Mouse (Mus musculus): ENCODE measurements around the gene Adamtsl2. TPM values are rescaled to one million over a fixed set of nuclear protein-coding genes. Genes with fewer than 3 reads are reported as not detected.

The Adamtsl2 gene
- total RNA-seq, 2 experiments from 2014 or later: 27.9 to 36.3 TPM

DNA sequence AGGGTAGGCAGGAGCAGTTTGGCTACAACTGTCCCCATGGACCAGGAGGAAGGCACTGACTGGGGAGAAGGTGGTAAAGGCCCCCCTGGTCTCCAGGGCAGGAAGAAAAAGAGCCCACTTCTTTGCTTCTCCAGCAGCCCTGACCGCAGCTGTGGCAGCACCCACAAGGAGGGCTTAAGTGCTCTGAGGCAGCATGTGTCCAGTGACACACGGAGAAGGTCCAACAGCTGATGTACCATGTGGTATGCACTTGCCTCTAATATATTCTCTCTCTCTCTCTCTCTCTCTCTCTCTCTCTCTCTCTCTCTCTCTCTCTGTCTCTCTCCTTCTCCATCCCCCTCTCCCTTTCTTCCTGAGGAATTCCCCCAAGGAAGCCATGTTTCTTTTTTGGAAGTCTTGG, 7.2 kb upstream of the Adamtsl2 start, which contains the start of gene Mymk:
Gene Mymk (minus strand): TSS at position 202 of the 400 bp plus-strand sequence.
- DNase-seq: no peak
- intact Hi-C loops (cut with DNase I): no loop called here

DNA sequence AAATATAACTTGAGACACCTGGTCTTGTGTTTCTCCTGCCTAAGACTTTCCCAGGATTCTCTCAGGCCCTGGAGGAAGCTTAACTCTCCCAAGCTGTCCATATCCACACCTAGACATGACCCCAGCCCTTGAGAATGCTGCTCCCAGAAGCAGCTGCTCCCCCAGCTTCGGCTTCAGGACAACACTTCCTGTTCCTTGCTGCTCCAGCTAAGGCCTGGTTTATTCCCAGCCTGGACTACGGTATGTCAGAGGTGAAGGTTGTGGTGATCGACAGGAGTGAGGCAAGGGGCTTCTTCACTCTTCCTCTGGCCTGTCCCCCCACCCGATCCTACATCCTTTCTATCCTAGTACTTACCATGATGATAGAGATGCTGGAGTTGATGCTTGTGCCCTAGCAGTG, 5.8 kb upstream of the Adamtsl2 start:
- intact Hi-C loops (cut with DNase I): no loop called here
- no peak for DNase-seq

DNA sequence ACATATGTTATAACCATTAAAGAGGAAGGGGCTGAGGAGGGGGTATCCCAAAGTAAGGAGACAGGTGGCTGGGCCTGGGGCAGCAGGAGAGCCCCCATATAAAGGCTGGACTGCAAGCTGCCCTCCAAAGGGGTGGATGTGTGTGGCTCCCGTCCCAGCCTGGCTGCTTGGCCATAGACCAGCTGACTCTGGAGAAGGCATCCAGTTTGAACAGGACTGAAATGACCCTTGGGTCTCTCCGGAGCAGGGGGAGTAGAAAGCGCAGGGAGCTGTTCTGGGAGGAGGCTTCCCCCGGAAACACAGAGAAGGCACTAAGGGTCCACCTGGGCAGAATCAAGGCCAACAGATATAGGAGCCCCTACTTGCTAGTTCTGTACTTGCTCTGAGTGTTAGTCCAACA, 4.4 kb upstream of the Adamtsl2 start:
- peak; percentile 68 to 82 for DNase-seq
- intact Hi-C loops (cut with DNase I): loop anchor here (5.0 kb wide), 1 partner anchor 33 kb away; no protein-coding TSS in a partner anchor

DNA sequence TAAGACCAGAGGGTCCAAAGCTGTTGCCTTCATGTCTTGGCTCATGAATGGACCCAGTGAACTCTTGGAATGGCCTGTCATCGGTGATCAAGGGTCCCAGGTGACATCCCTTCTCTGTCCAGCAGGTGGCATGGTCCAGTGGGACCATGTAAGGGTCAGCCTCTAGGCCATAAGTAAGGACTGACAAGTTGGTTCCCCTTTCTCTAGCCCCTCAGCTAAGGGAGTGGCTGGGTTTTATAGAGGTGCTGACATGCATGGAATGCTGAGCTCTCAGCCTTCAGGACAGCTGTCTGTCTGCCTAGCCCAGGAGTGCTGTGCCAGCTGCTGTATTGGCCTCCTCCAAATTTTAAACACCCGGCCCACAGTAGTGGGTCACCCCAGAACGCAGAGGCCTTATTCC, 3.7 kb upstream of the Adamtsl2 start:
- peak; percentile 56 to 74 for DNase-seq
- intact Hi-C loops (cut with DNase I): loop anchor here (5.0 kb wide), 1 partner anchor 33 kb away; no protein-coding TSS in a partner anchor

DNA sequence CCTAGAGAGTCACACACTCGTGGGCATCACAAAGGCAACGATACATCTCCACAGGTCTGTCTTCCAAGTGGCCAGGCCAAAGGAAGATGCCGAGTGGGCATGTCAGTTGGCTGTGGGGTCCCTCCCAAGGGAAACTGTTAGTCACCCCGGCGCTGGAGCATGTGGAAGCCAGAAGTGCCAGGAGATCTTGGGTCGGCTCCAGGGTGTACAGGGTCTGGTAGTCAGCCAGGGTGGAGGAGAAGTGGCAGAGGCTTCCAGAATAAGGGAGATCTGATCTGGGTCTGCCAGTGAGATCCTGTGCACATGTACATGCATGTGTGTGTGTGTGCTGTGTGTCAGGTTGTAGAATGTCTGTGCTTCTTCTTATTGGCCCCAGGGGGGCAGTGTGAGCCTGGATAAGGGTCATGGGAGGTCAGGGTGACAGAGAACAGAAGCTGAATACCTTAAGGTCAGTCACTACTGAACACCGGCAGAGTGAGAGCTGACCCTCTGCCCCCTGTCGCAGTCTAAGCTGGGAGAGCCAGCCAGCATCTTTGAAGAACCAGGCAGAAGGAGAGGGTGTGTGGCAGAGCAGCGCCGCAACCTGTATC, 1.4 kb upstream of the Adamtsl2 start:
- intact Hi-C loops (cut with DNase I): loop anchor here (2.0 to 5.0 kb wide), 3 partner anchors 35 to 159 kb away; no protein-coding TSS in a partner anchor
- peak; percentile 47 to 62 for DNase-seq

DNA sequence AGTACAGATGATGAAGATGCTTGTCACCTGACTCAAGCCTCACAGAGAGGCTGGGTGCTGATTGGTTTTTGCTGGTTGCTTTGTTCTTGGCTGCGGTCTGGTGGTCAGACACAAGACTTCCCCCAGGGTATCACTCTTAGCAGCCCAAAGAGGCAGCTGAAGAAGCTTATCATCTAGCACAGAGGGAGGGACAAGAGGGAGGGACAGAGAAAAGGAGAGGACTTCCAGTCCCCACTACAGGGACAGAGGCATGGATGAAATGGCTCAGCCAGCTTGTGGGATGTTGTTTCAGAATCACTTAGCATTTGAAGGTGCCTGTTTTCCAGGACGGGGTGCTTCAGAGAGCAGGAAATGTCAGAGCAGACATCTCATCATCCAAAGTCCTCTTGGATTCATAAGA, 867 bp upstream of the Adamtsl2 start:
- DNase-seq: peak in 1 of 2 experiments; percentile 36
- intact Hi-C loops (cut with DNase I): loop anchor here (2.0 to 5.0 kb wide), 3 partner anchors 36 to 158 kb away; no protein-coding TSS in a partner anchor

DNA sequence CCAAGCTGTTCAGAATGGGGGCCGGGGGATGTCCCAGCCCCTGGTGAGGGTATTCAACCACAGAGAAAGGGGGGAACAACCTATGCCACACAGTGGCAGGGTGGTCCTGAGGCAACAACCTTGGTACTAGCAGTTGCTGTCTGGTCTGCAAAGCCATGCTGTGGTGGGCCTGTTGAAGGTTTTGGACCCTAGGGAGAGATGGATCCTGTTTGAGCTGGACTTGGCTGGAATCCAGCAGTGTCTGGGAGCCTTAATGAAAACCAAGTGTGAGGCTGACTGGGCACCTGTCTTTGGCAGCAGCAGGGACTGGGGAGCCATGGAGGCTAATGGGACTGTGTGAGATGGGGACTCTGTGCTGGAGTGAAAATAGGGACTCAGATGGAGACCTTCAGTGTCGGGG, 470 bp downstream of the Adamtsl2 start:
- DNase-seq: peak; percentile 52 to 59
- intact Hi-C loops (cut with DNase I): loop anchor here (2.0 to 5.0 kb wide), 3 partner anchors 37 to 157 kb away; no protein-coding TSS in a partner anchor

DNA sequence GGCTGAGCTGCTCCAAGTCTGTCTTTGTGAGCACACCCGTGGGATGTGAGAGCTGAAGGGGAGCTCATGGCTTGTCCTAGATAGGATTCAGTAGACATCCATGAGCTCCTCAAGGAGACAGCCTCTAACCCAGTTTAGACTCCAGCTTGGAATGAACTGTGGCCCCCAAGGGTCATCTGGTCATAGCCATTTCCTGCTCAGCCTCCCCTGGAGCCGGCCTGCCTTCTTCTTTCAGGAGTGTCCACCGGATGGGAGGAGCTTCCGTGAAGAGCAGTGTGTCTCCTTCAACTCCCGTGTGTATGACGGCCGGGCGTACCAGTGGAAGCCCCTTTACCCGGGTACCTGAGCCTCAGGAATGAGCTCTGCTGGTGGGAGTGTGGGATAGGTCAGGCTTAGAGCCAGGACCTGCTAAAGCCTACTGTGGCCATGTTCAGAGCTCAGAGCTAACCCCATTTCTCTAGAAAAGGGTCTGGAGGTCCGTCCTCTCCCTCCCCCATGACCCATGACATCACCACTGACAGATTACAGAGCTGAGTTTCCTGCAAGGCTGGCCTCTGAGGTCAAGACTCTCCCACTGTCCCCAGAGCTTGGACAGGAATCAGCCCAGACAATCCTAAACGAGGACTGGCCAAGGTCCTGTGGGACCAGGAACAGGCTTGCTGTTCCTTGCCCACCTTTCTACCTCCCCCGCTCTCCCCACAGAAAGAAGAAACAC, 4.7 kb downstream of the Adamtsl2 start:
- DNase-seq: no peak
- intact Hi-C loops (cut with DNase I): no loop called here

DNA sequence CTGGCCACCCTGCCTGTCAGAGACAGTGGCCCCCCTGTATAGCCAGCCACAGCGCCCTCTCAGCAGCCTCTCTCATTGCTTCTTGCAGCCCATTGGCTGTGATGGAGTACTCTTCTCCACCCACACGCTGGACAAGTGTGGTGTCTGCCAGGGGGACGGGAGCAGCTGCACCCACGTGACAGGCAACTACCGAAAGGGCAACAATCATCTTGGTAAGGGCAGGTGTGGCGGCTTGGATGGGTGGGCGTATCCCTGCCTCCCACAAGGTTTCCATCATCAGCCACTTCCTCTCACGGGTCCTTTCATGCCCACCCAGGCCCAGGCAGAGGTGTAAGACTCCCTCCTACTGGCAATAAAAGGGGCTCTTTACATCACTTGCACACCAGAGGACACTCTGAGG, 5.8 kb downstream of the Adamtsl2 start:
- DNase-seq: no peak
- intact Hi-C loops (cut with DNase I): loop anchor here (5.0 kb wide), 1 partner anchor 38 kb away; no protein-coding TSS in a partner anchor

DNA sequence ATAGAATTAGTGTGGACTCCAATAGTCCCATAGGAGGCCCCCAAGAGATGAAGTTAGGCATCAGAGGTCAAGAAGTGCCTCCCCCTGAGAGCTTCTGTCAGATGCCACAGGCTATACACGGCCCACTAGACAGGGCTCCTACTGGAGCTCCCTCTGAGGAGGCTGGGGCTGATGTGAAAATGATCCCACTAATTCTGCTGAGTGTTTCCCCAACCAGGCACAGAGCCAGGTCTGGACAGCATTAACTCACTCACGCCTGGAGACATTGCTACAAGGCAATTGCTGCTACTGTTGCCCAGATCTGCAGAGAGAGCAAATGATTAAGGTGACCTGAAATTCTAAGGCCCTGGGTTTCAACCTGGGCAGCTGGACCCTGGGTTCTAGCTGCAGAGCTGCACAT, 6.6 kb downstream of the Adamtsl2 start:
- intact Hi-C loops (cut with DNase I): loop anchor here (5.0 kb wide), 1 partner anchor 38 kb away; no protein-coding TSS in a partner anchor
- DNase-seq: peak in 1 of 2 experiments; percentile 47

DNA sequence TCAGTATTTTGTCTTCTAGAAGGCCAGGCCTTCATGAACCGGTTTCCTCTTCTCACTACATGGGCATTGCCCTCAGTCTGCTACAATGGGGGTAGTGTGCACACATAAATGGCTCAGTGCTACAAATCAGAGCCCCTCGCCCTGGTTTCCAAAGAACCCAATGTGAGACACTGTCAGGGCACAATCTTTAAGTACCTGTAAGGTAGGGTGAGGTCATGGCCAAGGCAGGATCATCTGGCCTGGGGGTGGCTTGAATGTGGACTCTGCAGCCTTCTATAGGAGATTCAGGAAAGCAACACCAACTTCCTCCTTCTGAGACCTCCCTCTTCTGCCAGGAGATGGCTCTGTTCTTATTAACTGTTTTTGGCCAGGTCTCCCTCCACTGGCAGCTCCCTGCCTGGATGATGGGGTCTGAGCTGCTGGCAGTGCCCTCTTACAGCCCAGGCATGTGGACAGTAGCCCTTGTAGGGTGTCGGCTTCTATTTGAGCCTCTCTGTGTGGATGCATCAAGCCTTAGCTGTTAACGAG, 7.4 kb downstream of the Adamtsl2 start:
- no peak for DNase-seq
- intact Hi-C loops (cut with DNase I): loop anchor here (5.0 kb wide), 1 partner anchor 39 kb away; no protein-coding TSS in a partner anchor

DNA sequence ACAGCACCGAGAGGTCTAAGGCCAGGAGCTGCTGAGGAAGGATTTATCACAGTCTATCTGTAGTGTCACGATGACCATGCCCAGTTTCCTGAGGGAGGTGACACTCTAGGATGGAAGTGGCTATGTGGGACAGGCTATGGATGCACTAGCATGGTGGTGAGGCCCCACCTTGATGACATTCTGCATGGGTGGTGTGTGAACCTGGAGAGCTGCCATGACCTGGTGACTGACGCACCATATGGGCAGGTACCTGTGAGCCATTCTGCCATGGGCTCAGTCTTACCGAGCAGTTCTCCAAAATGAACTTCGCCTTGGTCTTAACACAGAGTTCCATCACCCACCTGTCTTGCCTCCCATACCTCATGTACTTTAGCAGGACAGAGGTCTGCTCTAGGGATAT, 8.4 kb downstream of the Adamtsl2 start:
- intact Hi-C loops (cut with DNase I): loop anchor here (5.0 kb wide), 1 partner anchor 40 kb away; no protein-coding TSS in a partner anchor
- DNase-seq: no peak

DNA sequence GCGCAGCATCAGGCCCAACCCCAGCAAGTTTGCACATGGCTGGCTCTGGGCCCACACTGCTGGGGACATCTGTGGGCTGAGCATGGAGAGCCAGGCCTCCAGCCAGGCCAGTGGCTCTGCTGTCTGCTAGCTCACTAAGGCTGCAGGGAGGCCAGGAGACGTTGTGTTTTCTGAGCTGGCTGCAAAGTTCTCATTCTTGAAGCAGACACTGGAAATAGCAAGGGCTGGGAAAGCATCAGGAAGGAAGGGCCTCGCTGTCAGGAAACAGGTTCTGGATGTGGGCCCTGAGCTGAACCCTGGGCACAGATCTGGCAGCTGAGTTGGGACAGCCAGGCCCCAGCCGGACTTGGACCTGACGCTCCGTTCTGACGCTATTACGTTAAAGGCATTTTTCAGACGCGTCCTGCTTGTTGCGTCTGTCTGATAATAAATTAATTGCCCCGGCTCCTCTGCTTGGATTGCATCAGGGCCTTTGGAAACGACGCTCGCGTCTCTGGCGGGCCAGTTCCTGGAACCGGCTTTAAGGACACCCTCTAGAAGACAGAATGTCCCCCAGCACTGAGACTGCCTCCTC, 9.0 kb downstream of the Adamtsl2 start:
- intact Hi-C loops (cut with DNase I): loop anchor here (5.0 kb wide), 1 partner anchor 41 kb away; no protein-coding TSS in a partner anchor
- peak; percentile 88 to 90 for DNase-seq

DNA sequence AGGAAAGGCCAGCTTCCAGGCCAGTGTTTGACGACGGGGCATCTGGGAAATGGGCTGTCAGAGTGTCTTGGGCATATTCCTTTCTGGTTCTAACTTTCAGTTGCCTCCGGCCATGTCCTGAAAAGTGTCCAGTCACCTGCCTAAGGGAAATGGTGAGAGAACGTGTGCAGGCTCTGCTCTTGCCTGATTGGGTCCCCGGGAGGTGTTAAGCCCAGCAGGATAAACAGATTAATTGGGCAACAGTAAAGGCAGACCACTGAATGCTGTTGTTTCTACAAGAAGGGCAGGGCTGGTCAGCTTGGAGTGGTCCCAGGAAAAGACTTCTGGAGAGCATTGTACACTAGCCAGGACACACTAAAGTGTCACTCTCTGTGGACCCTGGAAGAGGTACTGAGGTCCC, 9.5 kb downstream of the Adamtsl2 start:
- DNase-seq: no peak
- intact Hi-C loops (cut with DNase I): loop anchor here (5.0 kb wide), 1 partner anchor 41 kb away; no protein-coding TSS in a partner anchor

DNA sequence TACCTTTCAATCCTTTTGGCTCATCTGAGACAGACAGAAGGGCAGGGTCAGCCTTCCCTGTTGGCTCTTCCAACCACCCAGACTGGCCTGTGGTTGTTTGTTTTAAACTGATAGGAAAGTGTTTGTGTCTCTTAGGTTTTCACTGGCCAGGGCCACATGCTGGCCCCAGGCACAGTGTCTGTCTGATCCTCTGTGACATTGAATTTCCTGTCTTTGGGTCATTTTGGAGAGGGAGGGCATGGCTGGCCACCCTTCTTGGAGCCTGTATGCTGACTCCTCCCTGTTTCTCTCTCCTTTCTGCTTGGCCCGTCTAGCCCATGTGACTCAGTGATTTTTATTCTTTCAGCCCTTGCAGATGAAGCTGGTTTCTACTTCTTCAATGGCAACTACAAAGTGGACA, 10.1 kb downstream of the Adamtsl2 start:
- intact Hi-C loops (cut with DNase I): loop anchor here (5.0 kb wide), 1 partner anchor 42 kb away; no protein-coding TSS in a partner anchor
- DNase-seq: no peak

DNA sequence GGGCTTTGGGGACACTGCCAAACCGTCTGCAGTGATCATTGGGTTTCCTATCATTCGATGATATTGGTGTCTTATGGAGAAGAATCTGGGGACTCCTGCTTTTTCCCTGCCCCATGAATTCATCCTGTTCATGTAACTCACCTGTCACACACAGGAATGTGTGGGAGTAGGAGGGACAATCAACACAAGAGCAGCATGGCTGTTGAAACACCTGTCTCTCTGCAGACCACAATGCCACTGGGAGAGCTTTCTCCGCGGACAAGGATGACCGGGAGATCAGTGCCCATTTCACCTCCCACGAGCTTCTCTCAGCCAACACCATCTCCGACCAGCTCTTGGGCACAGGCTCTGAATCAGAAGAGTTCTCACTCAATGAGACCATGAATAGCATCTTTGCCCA, 16.0 kb downstream of the Adamtsl2 start:
- no peak for DNase-seq
- intact Hi-C loops (cut with DNase I): no loop called here

DNA sequence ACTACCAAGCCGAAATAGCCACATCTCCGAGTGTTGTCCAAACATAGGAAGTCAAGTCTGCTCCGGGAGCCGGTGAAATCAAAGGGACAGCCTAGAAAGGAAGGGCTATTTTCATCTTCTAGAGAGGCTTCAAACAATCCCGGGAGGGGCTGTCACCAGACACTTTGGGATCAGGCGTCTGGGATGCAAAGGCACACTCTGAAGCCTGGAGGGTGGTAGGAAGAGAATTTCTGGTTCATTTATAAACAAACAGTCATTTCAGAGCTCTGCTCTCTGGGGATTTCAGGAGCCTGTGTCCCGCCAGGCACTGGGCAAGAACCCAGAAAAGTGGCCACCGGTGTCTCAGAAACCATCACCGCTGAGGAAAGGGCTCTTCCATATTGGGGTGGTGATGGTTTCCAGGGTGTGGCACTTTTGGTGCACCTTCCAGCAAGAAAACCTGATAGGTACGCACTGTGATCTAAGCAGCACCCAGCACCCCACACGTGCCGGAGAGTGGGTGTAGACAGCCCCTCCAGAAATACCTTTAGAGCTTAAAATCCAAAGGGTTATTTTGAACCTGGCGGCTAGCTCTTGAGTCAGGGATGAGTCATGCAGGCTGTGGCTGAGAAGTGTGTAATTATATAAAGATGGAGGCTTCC, 17.3 kb downstream of the Adamtsl2 start:
- no peak for DNase-seq
- intact Hi-C loops (cut with DNase I): no loop called here

DNA sequence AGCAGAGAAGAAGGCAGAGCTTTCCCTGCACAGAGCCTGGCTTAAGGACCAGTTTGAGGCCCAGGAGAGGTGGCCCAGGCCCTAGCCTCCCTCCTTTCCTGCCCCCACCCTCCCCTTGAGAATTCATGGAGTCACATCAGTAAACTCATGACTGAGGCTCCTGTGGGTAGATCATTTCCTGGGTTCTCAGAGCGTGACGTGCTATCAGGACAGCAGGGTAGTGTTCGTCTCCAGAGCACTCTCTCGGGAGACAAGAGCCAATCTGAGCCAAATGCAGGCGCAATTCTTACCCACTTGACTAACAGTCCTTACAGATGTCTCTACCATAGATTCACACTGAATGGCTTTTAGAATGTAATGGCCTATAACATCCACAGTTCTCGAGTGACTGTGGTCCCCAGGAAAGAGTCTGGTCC, 18.1 kb downstream of the Adamtsl2 start:
- intact Hi-C loops (cut with DNase I): no loop called here
- no peak for DNase-seq

DNA sequence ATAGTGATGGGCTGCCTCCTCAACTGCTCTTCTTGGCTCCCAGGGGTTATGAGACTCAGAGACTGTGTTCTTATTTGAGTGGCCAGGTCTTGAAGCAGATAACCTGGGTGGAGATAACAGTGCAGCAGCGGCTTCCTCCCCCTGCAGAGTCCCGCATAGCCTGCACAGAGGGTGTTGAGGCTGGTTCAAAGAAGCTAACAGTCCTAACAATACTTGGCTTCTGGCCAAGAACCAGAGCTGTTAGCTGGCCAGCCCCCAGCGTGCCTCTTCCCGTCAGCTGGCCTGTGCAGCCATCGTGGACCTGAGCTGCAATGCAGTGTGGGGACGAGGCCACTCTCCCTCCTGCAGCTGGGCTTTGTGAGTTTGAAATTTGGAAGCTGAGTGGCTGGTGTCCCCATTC, 18.6 kb downstream of the Adamtsl2 start:
- intact Hi-C loops (cut with DNase I): no loop called here
- peak; percentile 66 to 73 for DNase-seq

DNA sequence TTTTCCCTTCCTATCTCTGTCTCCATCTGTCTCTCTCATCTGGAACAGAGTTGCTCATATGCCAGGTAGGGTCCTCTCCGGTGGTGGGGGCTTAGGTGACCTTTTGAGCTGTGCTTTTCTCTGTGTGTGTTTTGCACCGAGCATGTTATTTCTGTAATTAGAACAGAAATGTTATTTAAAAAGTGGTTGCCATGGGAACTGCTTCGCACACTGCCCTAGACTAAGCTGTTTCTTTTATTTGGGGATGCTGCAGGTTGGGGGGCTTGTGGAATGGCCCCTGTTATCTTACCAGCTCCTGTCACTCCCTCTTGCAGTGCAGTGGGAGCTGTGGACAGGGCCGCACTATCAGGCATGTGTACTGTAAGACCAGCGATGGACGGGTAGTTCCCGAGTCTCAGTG, 24.4 kb downstream of the Adamtsl2 start:
- intact Hi-C loops (cut with DNase I): no loop called here
- no peak for DNase-seq
